Mouse (Mus musculus): ENCODE data around the gene Nrxn2. TPM values are rescaled to one million over a fixed set of nuclear protein-coding genes. Genes with fewer than 3 reads are reported as not detected.

Gene Nrxn2
- polyA plus RNA-seq, 1 experiment from 2014 or later: 1.4 TPM

- 59% methylated on average over 7 of the region's 7 CpGs for WGBS
- no peak for TF ChIP-seq CTCF (IDR thresholded peaks at IDR 0.05; ENCODE audit: low read depth)
- H3K9ac ChIP-seq (ENCODE audit: low read depth, low read length): no peak overlapping the region
- no peaks in the 10 kb centered on the region for H3K9me3 ChIP-seq (ENCODE audit: control insufficient read depth)
- H3K36me3 ChIP-seq (ENCODE audit: control insufficient read depth, insufficient read depth): no peaks in the 10 kb centered on the region
- no peak overlapping the region for H3K27ac ChIP-seq (ENCODE audit: low read depth, low read length)
- no peak for ATAC-seq
- H3K4me2 ChIP-seq (replicated peaks; ENCODE audit: low read depth): no peak overlapping the region
- H3K4me1 ChIP-seq (replicated peaks; ENCODE audit: control insufficient read depth, insufficient read depth, low read length): 0 out of 2 replicates have a peak, but pooled peaks cover 3% of the 10 kb centered on the region
- peaks cover 51% of the 10 kb centered on the region for H3K27me3 ChIP-seq (replicated peaks; ENCODE audit: control insufficient read depth, insufficient read depth, low read length)
- H3K4me3 ChIP-seq (ENCODE audit: low read depth, low read length): no peak overlapping the region
These were observed 3.5 kb downstream of the Nrxn2 start for GRCm38 (mm10) chr19:6422014-6422413.

GRCm38 (mm10) chr19:6423241-6423640 lies 4.7 kb downstream of the Nrxn2 start:
- Histone ChIP-seq H3K27ac (ENCODE audit: low read depth, low read length) (no peak overlapping the region), H3K9me3 (ENCODE audit: control insufficient read depth) (no peaks in the 10 kb centered on the region), H3K36me3 (ENCODE audit: control insufficient read depth, insufficient read depth) (no peaks in the 10 kb centered on the region), H3K27me3 (replicated peaks; ENCODE audit: control insufficient read depth, insufficient read depth, low read length) (peaks cover 56% of the 10 kb centered on the region), H3K4me2 (replicated peaks; ENCODE audit: low read depth) (no peak overlapping the region), H3K9ac (ENCODE audit: low read depth, low read length) (no peak overlapping the region), H3K4me3 (ENCODE audit: low read depth, low read length) (no peak overlapping the region), H3K4me1 (replicated peaks; ENCODE audit: control insufficient read depth, insufficient read depth, low read length) (peaks cover 3% of the 10 kb centered on the region; the same call in 1 of the 2 replicates)
- ATAC-seq: no peak
- no peak for TF ChIP-seq CTCF (IDR thresholded peaks at IDR 0.05; ENCODE audit: low read depth)
- 79% methylated on average over 16 of the region's 16 CpGs for WGBS

- Histone ChIP-seq H3K4me1 (replicated peaks; ENCODE audit: control insufficient read depth, insufficient read depth, low read length) (peaks cover 3% of the 10 kb centered on the region; the same call in 1 of the 2 replicates), H3K27ac (ENCODE audit: low read depth, low read length) (no peak overlapping the region), H3K4me2 (replicated peaks; ENCODE audit: low read depth) (no peak overlapping the region), H3K4me3 (ENCODE audit: low read depth, low read length) (no peak overlapping the region), H3K9me3 (ENCODE audit: control insufficient read depth) (no peaks in the 10 kb centered on the region), H3K36me3 (ENCODE audit: control insufficient read depth, insufficient read depth) (no peaks in the 10 kb centered on the region), H3K27me3 (replicated peaks; ENCODE audit: control insufficient read depth, insufficient read depth, low read length) (peaks cover 56% of the 10 kb centered on the region), H3K9ac (ENCODE audit: low read depth, low read length) (no peak overlapping the region)
- ATAC-seq: no peak
- no peak for TF ChIP-seq CTCF (IDR thresholded peaks at IDR 0.05; ENCODE audit: low read depth)
- WGBS: 61% methylated on average over 8 of the region's 8 CpGs
These were observed 5.8 kb downstream of the Nrxn2 start for GRCm38 (mm10) chr19:6424137-6424881.

- Histone ChIP-seq H3K4me3 (ENCODE audit: low read depth, low read length) (no peak overlapping the region), H3K4me1 (replicated peaks; ENCODE audit: control insufficient read depth, insufficient read depth, low read length) (peaks cover 3% of the 10 kb centered on the region; the same call in 1 of the 2 replicates), H3K4me2 (replicated peaks; ENCODE audit: low read depth) (no peak overlapping the region), H3K9me3 (ENCODE audit: control insufficient read depth) (no peaks in the 10 kb centered on the region), H3K27ac (ENCODE audit: low read depth, low read length) (no peak overlapping the region), H3K9ac (ENCODE audit: low read depth, low read length) (no peak overlapping the region), H3K36me3 (ENCODE audit: control insufficient read depth, insufficient read depth) (no peaks in the 10 kb centered on the region), H3K27me3 (replicated peaks; ENCODE audit: control insufficient read depth, insufficient read depth, low read length) (peaks cover 56% of the 10 kb centered on the region)
- 62% methylated on average over 5 of the region's 5 CpGs for WGBS
- ATAC-seq: no peak
- TF ChIP-seq CTCF (IDR thresholded peaks at IDR 0.05; ENCODE audit: low read depth): no peak
These were observed 7.1 kb downstream of the Nrxn2 start for GRCm38 (mm10) chr19:6425595-6425994.

GRCm38 (mm10) chr19:6426703-6427500 lies 8.4 kb downstream of the Nrxn2 start:
- no peak overlapping the region for H3K4me2 ChIP-seq (replicated peaks; ENCODE audit: low read depth)
- TF ChIP-seq CTCF (IDR thresholded peaks at IDR 0.05; ENCODE audit: low read depth): no peak
- H3K9me3 ChIP-seq (ENCODE audit: control insufficient read depth): no peaks in the 10 kb centered on the region
- H3K4me3 ChIP-seq (ENCODE audit: low read depth, low read length): no peak overlapping the region; the same call in 1 of the 2 replicates
- peaks cover 55% of the 10 kb centered on the region for H3K27me3 ChIP-seq (replicated peaks; ENCODE audit: control insufficient read depth, insufficient read depth, low read length)
- peak; percentile 44 for ATAC-seq
- WGBS: 23% methylated on average over 13 of the region's 13 CpGs
- H3K4me1 ChIP-seq (replicated peaks; ENCODE audit: control insufficient read depth, insufficient read depth, low read length): peaks cover 3% of the 10 kb centered on the region; the same call in 1 of the 2 replicates
- H3K9ac ChIP-seq (ENCODE audit: low read depth, low read length): no peak overlapping the region
- H3K36me3 ChIP-seq (ENCODE audit: control insufficient read depth, insufficient read depth): no peaks in the 10 kb centered on the region
- no peak overlapping the region for H3K27ac ChIP-seq (ENCODE audit: low read depth, low read length)

All from intestine, postnatal 0 days (tissue).